Mouse (Mus musculus) hindbrain, embryonic 11.5 days (tissue): ENCODE measurements around the gene Fga. TPM values are rescaled to one million over a fixed set of nuclear protein-coding genes. Genes with fewer than 3 reads are reported as not detected.
A peak's percentile ranks its signal among the peaks of the same experiment; 100 is the strongest.

Experiments
- ATAC-seq: fragments of 200-750 bp; cut with Nextera tagmentation; 2 replicates; pipeline ENCODE4 v1.8.0; 2017; ENCODE audit warnings: mild to moderate bottlenecking, moderate TSS enrichment, moderate library complexity; ENCODE audit not compliant: low FRiP score
- DNase-seq: peaks from one replicate; pipeline ENCODE4 v3.0.0-alpha.2; 2015; ENCODE audit warnings: low spot score
- H3K27ac ChIP-seq: fragments of 300-500 bp; sonication (generic); 2 replicates; pipeline ENCODE4 v1.5.1; 2014; ENCODE audit warnings: mild to moderate bottlenecking, low read depth, low read length
- H3K27me3 ChIP-seq: fragments of 300-500 bp; sonication (generic); 2 replicates; pipeline ENCODE4 v1.6.1; 2014; ENCODE audit warnings: mild to moderate bottlenecking, low read length, moderate library complexity, mixed read lengths; ENCODE audit not compliant: control insufficient read depth, insufficient read depth
- H3K36me3 ChIP-seq: fragments of 300-500 bp; sonication (generic); 2 replicates; pipeline ENCODE4 v1.6.1; 2014; ENCODE audit warnings: mild to moderate bottlenecking, low read length, moderate library complexity, mixed read lengths; ENCODE audit not compliant: control insufficient read depth, insufficient read depth
- H3K4me1 ChIP-seq: fragments of 300-500 bp; sonication (generic); replicated peaks from 2 replicates; pipeline ENCODE4 v1.6.1; 2014; ENCODE audit warnings: low read length, mixed read lengths; ENCODE audit not compliant: control insufficient read depth, insufficient read depth
- H3K4me2 ChIP-seq: fragments of 300-500 bp; sonication (generic); replicated peaks from 2 replicates; pipeline ENCODE4 v1.6.1; 2014; ENCODE audit warnings: mild to moderate bottlenecking, low read depth, low read length
- H3K4me3 ChIP-seq: fragments of 300-500 bp; sonication (generic); 2 replicates; pipeline ENCODE4 v1.5.1; 2014; ENCODE audit warnings: low read depth, low read length
- H3K9ac ChIP-seq: fragments of 300-500 bp; sonication (generic); 2 replicates; pipeline ENCODE4 v1.6.1; 2014; ENCODE audit warnings: low read depth, low read length
- H3K9me3 ChIP-seq: fragments of 300-500 bp; sonication (generic); 2 replicates; pipeline ENCODE4 v1.6.1; 2016; ENCODE audit warnings: low read length; ENCODE audit not compliant: control insufficient read depth
- WGBS: fragments of 180-500 bp; shearing (Covaris S2); extraction: QIAGEN DNeasy Blood & Tissue Kit; methylation state at CpG from one replicate; pipeline ENCODE4 v1.1.7; 2014; 5-methylcytosine and 5-hydroxymethylcytosine counted together
- polyA plus RNA-seq: library from polyadenylated mRNA; unstranded; fragments of >200 nt; fragmentation: Nextera tagmentation; extraction: Ambion mirVana; gene quantifications from 2 replicates; pipeline ENCODE4 v1.2.1, GENCODE M21; 2014

Gene Fga
- polyA plus RNA-seq, 1 experiment from 2014 or later, result not detected

DNA sequence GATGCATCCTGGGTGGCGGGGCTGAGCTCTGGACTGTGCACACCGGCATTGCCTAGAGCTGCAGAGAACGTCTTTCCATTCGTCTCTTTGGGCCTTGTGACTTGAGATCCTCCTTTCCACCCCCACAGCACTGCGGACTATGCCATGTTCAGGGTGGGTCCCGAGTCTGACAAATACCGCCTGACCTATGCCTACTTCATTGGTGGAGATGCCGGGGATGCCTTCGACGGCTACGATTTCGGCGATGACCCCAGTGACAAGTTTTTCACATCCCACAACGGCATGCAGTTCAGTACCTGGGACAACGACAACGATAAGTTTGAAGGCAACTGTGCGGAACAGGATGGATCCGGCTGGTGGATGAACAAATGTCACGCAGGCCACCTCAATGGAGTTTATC is 13.2 kb upstream of the Fga start:
- 93% methylated on average over 19 of the region's 19 CpGs for WGBS
- H3K9me3 ChIP-seq, result no peaks in the 10 kb centered on the region
- H3K27ac ChIP-seq, result no peak overlapping the region
- no peaks in the 10 kb centered on the region for H3K36me3 ChIP-seq
- H3K4me2 ChIP-seq, result no peak overlapping the region
- H3K9ac ChIP-seq, result no peak overlapping the region
- H3K4me3 ChIP-seq, result no peak overlapping the region
- DNase-seq, result no peak
- no peaks in the 10 kb centered on the region for H3K4me1 ChIP-seq
- no peaks in the 10 kb centered on the region for H3K27me3 ChIP-seq
- no peak for ATAC-seq

DNA sequence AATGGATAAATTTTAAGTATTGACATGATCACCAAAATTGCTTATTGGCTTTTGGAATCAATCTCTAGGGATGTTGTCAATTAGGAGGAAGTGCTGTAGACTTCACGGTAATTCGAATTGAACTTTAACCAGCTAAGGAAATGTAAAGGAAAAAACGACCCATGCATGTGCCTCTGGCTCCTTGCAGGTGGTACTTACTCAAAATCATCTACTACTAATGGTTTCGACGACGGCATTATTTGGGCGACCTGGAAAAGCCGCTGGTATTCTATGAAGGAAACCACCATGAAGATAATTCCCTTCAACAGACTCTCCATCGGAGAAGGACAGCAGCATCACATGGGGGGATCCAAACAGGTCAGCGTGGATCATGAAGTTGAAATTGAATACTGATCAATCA is 11.9 kb upstream of the Fga start:
- no peaks in the 10 kb centered on the region for H3K36me3 ChIP-seq
- H3K27me3 ChIP-seq, result no peaks in the 10 kb centered on the region
- H3K9ac ChIP-seq, result no peak overlapping the region
- no peaks in the 10 kb centered on the region for H3K9me3 ChIP-seq
- no peak overlapping the region for H3K27ac ChIP-seq
- ATAC-seq (no peak), DNase-seq (no peak)
- WGBS, result 88% methylated on average over 10 of the region's 10 CpGs
- no peaks in the 10 kb centered on the region for H3K4me1 ChIP-seq
- no peak overlapping the region for H3K4me3 ChIP-seq
- H3K4me2 ChIP-seq, result no peak overlapping the region

DNA sequence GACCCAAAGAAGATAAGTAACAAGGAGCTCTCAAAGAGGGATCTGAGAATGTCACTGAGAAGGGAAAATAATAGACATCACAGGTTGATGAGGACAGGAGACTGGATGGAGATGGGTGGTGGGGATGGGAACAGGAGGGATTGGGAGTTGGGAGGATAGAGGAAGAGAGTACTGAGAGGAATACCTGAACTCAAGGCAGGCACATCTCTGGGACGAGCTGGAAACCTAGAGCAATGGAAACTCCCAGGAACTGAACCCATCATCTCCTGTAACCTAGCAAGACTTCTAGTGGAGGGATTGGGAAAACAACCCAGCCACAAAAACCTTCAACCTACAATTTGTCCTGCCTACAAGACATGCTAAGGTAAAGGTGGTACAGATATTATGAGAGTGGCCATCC is 9.6 kb upstream of the Fga start:
- Histone ChIP-seq H3K36me3 (no peaks in the 10 kb centered on the region), H3K4me3 (no peak overlapping the region), H3K9ac (no peak overlapping the region), H3K9me3 (no peaks in the 10 kb centered on the region), H3K4me2 (no peak overlapping the region), H3K27ac (no peak overlapping the region), H3K27me3 (no peaks in the 10 kb centered on the region), H3K4me1 (no peaks in the 10 kb centered on the region)
- no peak for DNase-seq
- WGBS, result 88% methylated on average over 1 of the region's 1 CpGs
- no peak for ATAC-seq

DNA sequence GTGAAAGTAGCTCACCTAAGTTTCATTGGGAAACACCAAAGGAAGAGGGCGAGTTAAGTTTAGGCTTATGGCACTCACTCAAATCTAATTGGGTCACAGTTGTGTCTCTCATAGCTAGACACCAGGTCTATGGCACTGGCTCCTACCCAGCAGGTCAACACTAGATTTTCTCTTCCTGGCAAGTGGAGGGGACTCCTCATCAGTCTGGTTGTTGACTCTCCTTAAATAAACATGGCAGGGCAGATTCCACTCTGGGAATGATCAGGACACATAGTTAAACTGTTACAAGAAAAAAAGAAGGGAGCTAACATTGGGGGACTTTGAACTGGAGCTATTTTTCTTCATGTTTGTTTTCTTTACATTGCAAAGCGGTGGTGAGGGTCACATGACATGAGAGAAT is 5.5 kb upstream of the Fga start:
- WGBS, result 82% methylated on average over 2 of the region's 2 CpGs
- Histone ChIP-seq H3K36me3 (no peaks in the 10 kb centered on the region), H3K4me2 (no peak overlapping the region), H3K27ac (no peak overlapping the region), H3K27me3 (no peaks in the 10 kb centered on the region), H3K4me1 (no peaks in the 10 kb centered on the region), H3K9ac (no peak overlapping the region), H3K9me3 (no peaks in the 10 kb centered on the region), H3K4me3 (no peak overlapping the region)
- DNase-seq (no peak), ATAC-seq (no peak)

DNA sequence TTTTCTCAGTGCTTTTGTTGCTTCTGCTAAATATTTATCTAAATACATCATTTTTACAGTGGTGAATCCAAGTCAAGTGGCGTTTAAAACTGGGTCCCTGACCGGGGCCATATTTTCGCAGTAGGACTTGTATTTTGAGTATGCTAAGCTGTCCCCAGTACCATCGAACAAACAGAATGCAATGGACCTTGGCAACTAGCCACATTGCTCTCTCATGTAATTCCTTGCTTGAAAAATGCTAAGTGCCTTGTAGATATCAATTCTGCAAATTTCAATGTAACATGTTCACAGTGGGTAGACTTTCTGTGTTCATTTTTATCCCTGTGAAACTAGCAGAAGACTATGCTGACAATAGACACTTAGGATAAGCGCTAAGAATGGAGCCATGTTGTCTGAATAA is 4.7 kb upstream of the Fga start:
- 91% methylated on average over 5 of the region's 5 CpGs for WGBS

DNA sequence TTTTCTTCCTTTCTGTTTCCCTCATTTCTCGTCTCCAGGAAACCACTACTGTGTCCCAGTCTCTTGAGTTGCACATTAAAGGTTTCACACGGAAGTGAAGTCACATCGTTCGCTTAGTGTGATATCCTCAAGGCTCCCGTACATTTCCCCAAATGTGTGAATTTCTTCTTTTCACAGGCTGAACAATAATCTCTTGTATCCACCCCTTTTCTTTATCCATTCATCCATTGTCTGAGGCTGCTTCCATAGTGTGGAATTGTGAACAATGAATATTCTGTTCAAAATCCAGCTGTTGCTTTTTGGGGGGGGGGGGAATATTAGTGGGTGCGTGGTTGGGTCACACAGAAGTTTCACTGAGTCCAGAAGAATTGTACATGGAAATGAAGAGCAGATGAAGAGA is 840 bp upstream of the Fga start:
- Histone ChIP-seq H3K27ac (no peak overlapping the region), H3K4me2 (no peak overlapping the region), H3K4me1 (no peaks in the 10 kb centered on the region), H3K36me3 (no peaks in the 10 kb centered on the region), H3K9me3 (no peaks in the 10 kb centered on the region), H3K9ac (no peak overlapping the region), H3K27me3 (no peaks in the 10 kb centered on the region), H3K4me3 (no peak overlapping the region)
- 72% methylated on average over 6 of the region's 6 CpGs for WGBS
- DNase-seq, result no peak
- no peak for ATAC-seq

More for the DNA sequence above, 4.7 kb upstream of the Fga start:
- Histone ChIP-seq H3K27me3 (no peaks in the 10 kb centered on the region), H3K27ac (no peak overlapping the region), H3K9me3 (no peaks in the 10 kb centered on the region), H3K9ac (no peak overlapping the region), H3K4me2 (no peak overlapping the region), H3K4me1 (no peaks in the 10 kb centered on the region), H3K4me3 (no peak overlapping the region), H3K36me3 (no peaks in the 10 kb centered on the region)
- ATAC-seq (no peak), DNase-seq (no peak)

DNA sequence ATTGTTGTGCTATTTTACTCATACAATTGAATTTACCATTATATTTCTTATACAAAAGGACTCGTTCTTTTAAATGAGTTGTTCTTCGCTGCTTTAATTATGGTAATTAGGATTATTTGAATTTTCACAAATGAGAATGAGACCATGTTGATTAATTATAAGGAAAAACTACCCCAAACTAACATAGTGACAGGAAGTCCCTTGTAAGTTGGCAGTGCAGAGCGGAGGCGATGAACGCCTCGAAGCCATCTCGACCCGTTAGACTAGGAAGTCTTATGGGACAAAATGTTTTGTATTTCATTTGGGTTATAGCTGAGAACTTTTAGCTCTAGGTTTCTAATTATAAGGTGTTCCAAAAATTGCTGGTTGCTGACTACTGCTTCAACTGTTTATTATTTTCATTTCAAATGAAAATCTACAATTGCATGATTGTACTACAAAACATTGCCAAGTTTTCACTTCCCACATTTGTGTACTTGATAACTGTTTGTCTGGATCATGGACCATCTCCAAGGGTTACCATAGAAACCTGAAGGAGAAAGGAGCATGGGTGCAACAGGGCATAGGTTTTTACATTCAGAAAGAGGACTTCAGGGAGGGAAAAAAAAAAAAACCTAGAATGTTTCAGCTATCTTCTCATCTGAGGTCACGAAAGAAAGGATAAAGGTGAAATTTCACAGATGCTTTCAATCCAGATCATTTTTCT is 1.8 kb downstream of the Fga start:
- 93% methylated on average over 9 of the region's 9 CpGs for WGBS
- no peak overlapping the region for H3K4me2 ChIP-seq
- H3K9me3 ChIP-seq, result no peaks in the 10 kb centered on the region
- no peaks in the 10 kb centered on the region for H3K4me1 ChIP-seq
- no peak overlapping the region for H3K9ac ChIP-seq
- DNase-seq, result no peak
- H3K27ac ChIP-seq, result no peak overlapping the region
- H3K27me3 ChIP-seq, result no peaks in the 10 kb centered on the region
- no peak for ATAC-seq
- H3K36me3 ChIP-seq, result no peaks in the 10 kb centered on the region
- no peak overlapping the region for H3K4me3 ChIP-seq

DNA sequence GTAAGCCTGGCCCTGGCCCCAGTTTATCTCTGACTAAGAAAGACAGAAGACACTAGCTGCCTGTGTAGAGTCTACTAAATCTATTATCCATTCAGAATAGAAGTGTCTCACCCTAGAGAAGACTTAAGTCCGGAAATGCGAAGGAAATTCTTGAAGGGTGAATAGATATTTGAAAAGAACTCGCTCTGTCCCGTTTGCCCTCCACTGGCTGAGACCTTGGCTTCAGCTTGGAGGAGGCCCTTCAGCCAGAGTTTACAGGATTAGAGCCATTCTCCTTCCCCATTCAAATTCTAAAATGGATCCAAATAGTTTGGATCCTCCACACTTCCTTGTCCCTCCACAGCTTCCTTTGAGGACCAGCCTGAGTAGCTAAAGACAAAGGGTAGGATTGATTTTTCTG is 4.5 kb downstream of the Fga start:
- no peak for ATAC-seq

DNA sequence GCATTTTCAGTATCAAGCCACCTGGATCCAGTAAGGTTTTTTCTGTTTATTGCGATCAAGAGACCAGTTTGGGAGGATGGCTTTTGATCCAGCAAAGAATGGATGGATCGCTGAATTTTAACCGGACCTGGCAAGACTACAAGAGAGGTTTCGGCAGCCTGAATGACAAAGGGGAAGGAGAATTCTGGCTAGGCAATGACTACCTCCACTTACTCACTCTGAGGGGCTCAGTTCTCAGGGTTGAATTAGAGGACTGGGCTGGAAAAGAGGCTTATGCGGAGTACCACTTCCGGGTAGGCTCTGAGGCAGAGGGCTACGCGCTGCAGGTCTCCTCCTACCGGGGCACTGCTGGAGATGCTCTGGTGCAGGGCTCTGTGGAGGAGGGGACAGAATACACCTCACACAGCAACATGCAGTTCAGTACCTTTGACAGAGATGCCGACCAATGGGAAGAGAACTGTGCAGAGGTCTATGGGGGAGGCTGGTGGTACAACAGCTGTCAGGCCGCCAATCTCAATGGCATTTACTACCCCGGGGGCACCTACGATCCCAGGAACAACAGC is 7.0 kb downstream of the Fga start:
- 48% methylated on average over 13 of the region's 13 CpGs for WGBS
- ATAC-seq, result peak; percentile 53
- no peak overlapping the region for H3K27ac ChIP-seq

More for the DNA sequence above, 4.5 kb downstream of the Fga start:
- H3K27me3 ChIP-seq, result no peaks in the 10 kb centered on the region
- no peak overlapping the region for H3K27ac ChIP-seq
- H3K4me2 ChIP-seq, result no peak overlapping the region
- no peak overlapping the region for H3K4me3 ChIP-seq
- H3K36me3 ChIP-seq, result no peaks in the 10 kb centered on the region
- H3K9me3 ChIP-seq, result no peaks in the 10 kb centered on the region
- 93% methylated on average over 4 of the region's 4 CpGs for WGBS
- H3K4me1 ChIP-seq, result no peaks in the 10 kb centered on the region
- no peak for DNase-seq
- no peak overlapping the region for H3K9ac ChIP-seq

More for the DNA sequence above, 7.0 kb downstream of the Fga start:
- no peak overlapping the region for H3K9ac ChIP-seq
- no peaks in the 10 kb centered on the region for H3K9me3 ChIP-seq
- H3K27me3 ChIP-seq, result no peaks in the 10 kb centered on the region
- H3K36me3 ChIP-seq, result no peaks in the 10 kb centered on the region
- no peak for DNase-seq
- H3K4me2 ChIP-seq, result no peak overlapping the region; the same call in 1 of the 2 replicates
- no peak overlapping the region for H3K4me3 ChIP-seq
- no peaks in the 10 kb centered on the region for H3K4me1 ChIP-seq
